Mouse (Mus musculus) C2C12 (cell line): ENCODE measurements around the gene Tex37. TPM values are rescaled to one million over a fixed set of nuclear protein-coding genes. Genes with fewer than 3 reads are reported as not detected.

ENCODE experiments used
- H3K27me3 ChIP-seq: one replicate; pipeline ENCODE4 v1.6.1; 2011; ENCODE audit not compliant: control insufficient read depth, insufficient read depth, insufficient read length
- H3K36me3 ChIP-seq: one replicate; pipeline ENCODE4 v1.6.1; 2011; ENCODE audit not compliant: control insufficient read depth, insufficient read depth
- H3K4me3 ChIP-seq: one replicate; pipeline ENCODE4 v1.5.1; 2011; ENCODE audit warnings: mild to moderate bottlenecking, control low read depth; ENCODE audit not compliant: poor library complexity, insufficient read depth, severe bottlenecking
- H3K79me2 ChIP-seq: one replicate; pipeline ENCODE4 v1.6.1; 2011; ENCODE audit not compliant: control insufficient read depth, insufficient read depth
- H3K79me3 ChIP-seq: one replicate; pipeline ENCODE4 v1.6.1; 2011; ENCODE audit warnings: low read depth, control low read depth
- H3ac ChIP-seq: one replicate; pipeline ENCODE3; 2011; ENCODE audit warnings: low read depth; ENCODE audit not compliant: control insufficient read depth, insufficient read length
- CEBPB ChIP-seq: IDR thresholded peaks from one replicate; pipeline ENCODE4 v1.6.1; 2011; ENCODE audit warnings: low read depth, mild to moderate bottlenecking, control low read depth, moderate library complexity
- CTCF ChIP-seq: IDR thresholded peaks from one replicate; pipeline ENCODE4 v1.5.1; 2011; ENCODE audit not compliant: control insufficient read depth, insufficient read depth, insufficient read length
- FOSL1 ChIP-seq: IDR thresholded peaks from one replicate; pipeline ENCODE4 v1.8.0; 2011; ENCODE audit warnings: mild to moderate bottlenecking, low read length; ENCODE audit not compliant: poor library complexity, insufficient read depth, severe bottlenecking
- MAX ChIP-seq: IDR thresholded peaks from one replicate; pipeline ENCODE4 v1.6.1; 2011; ENCODE audit warnings: mild to moderate bottlenecking, control low read depth
- MYOD1 ChIP-seq: IDR thresholded peaks from one replicate; pipeline ENCODE4 v1.6.1; 2011; ENCODE audit warnings: low read depth; ENCODE audit not compliant: control insufficient read depth, insufficient read length
- MYOG ChIP-seq: IDR thresholded peaks from one replicate; pipeline ENCODE4 v1.6.1; 2011; ENCODE audit not compliant: control insufficient read depth, insufficient read length; ENCODE audit errors: extremely low read depth
- USF1 ChIP-seq: IDR thresholded peaks from one replicate; pipeline ENCODE4 v1.6.1; 2011; ENCODE audit warnings: low read depth, mild to moderate bottlenecking, control low read depth, moderate library complexity
- polyA plus RNA-seq: library from polyadenylated mRNA; unstranded; fragments of >200 nt; fragmentation: generic; extraction: Trizol; gene quantifications from one replicate; pipeline ENCODE4 v1.2.1, GENCODE M21; 2012; ENCODE audit warnings: missing spikeins

Tex37 gene
- polyA plus RNA-seq, 1 experiment = not detected

DNA sequence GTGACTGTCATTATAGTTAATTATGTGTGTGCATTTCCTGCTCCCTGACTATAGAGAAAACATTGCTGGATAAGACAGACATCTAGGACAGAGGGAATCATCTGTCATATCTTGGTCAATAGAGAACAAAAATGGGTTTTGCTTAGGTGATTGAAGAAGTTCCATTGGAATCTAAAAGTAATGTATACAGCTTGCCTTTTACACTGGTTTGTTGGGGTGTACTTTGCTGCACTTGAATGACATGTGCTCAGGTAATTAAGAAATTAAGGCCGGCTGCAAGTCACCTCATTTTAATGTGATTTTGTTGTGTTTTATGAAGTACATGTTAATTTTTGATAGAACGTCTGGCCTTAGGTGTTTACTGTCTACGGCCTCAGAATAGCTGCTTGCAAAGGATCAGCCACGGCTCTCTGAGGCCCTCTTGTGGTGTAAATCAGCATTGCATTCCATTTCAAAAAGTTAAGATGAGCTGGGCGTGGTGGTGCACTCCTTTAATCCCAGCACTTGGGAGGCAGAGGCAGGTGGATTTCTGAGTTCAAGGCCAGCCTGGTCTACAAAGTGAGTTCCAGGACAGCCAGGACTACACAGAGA lies 37.9 kb downstream of the Tex37 start:
- H3K36me3 ChIP-seq = peaks cover 7% of the 10 kb centered on the region
- no peak overlapping the region for H3ac ChIP-seq
- H3K79me2 ChIP-seq = no peaks in the 10 kb centered on the region
- no peaks in the 10 kb centered on the region for H3K27me3 ChIP-seq
- no peaks in the 10 kb centered on the region for H3K79me3 ChIP-seq
- H3K4me3 ChIP-seq = no peak overlapping the region
- TF ChIP-seq CTCF (peak; percentile 40), CEBPB (no peak)

DNA sequence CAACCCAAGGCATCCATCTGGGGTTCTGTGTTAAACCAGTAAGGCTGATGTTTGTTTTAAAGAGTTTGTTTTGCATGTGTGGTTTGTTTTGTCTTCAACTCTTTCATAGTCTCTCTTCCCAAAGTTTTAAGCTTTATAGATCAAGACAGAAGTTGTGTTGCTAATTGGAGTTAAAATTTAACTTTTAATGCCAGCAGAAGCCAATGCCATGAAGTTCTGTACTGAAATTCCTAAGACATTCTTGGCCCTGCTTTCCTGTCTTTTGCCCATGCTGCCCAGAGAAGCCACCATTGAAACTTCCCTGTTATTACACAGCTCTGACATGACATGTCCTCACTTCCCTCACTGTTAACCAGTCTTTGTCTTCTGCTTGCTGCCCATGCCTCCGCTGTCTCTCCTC lies 43.7 kb downstream of the Tex37 start:
- H3K79me2 ChIP-seq = no peaks in the 10 kb centered on the region
- H3K79me3 ChIP-seq = peaks cover 2% of the 10 kb centered on the region
- no peak for TF ChIP-seq CTCF
- no peak for TF ChIP-seq USF1
- TF ChIP-seq MAX = no peak
- no peak for TF ChIP-seq MYOG
- TF ChIP-seq FOSL1 = no peak
- no peak for TF ChIP-seq MYOD1
- no peak for TF ChIP-seq CEBPB
- peaks cover 5% of the 10 kb centered on the region for H3K36me3 ChIP-seq
- H3K27me3 ChIP-seq = no peaks in the 10 kb centered on the region
- H3ac ChIP-seq = no peak overlapping the region
- no peak overlapping the region for H3K4me3 ChIP-seq

DNA sequence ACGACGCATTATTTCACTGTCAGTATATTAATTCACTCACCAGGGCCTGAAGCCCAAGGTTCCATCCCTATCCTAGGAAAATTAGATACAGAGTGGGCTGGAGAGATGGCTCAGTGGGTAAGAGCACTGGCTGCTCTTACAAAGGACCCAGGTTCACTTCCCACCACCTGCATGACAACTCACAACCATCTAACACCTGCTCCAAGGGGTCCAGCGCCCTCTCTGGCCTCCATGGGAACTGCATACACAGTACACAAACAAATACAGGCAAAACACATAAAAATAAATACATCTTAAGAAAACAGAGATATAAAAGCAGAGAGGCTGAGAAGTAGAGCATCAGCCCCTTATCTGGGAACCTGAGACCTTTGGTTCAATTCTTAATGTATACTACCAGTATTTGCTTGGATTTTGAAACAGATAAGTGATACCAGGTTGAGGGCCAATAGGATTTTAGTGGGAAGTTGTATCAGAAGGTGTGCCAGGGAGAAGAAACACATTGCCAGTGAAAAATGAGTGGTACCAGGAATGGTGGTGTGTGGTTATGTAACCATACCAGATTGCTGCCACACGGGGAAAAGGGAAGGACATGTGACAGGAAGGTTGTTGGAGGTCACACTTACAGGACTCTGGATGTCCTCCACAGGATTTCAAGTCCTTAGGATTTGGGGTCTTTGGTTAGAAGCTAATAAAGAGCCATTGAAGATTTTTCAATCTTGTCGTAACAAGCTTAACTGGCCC lies 44.5 kb downstream of the Tex37 start:
- peaks cover 2% of the 10 kb centered on the region for H3K79me3 ChIP-seq
- H3K27me3 ChIP-seq = no peaks in the 10 kb centered on the region
- H3K4me3 ChIP-seq = no peak overlapping the region
- no peak overlapping the region for H3ac ChIP-seq
- no peaks in the 10 kb centered on the region for H3K79me2 ChIP-seq
- no peaks in the 10 kb centered on the region for H3K36me3 ChIP-seq
- TF ChIP-seq MYOD1 (no peak), USF1 (no peak), CEBPB (no peak), CTCF (no peak), MYOG (no peak)

DNA sequence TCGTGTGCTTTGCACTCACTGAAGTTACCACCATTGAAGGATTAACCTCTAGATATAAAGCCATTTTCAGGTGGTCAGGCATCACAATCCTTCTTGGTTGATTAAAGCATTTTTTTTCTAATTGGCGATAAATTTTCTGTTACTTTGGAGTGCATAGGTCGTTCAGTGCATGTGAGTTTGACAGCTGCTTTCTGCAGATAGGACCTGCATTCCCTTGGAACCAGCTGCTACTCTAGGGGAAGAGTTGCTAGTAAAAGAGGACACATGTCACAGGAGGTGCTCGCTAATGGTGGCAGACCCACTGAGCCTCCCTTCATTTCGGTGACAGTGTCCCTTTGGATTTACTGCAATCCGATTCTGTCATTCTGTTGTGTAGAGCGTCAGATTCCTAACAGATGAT lies 46.2 kb downstream of the Tex37 start:
- no peak overlapping the region for H3K4me3 ChIP-seq
- H3K79me3 ChIP-seq = peaks cover 2% of the 10 kb centered on the region
- no peaks in the 10 kb centered on the region for H3K27me3 ChIP-seq
- no peaks in the 10 kb centered on the region for H3K36me3 ChIP-seq
- H3K79me2 ChIP-seq = no peaks in the 10 kb centered on the region
- no peak for TF ChIP-seq MYOG
- no peak for TF ChIP-seq CTCF
- no peak for TF ChIP-seq CEBPB
- TF ChIP-seq FOSL1 = no peak
- no peak for TF ChIP-seq MAX
- no peak for TF ChIP-seq MYOD1
- H3ac ChIP-seq = no peak overlapping the region

DNA sequence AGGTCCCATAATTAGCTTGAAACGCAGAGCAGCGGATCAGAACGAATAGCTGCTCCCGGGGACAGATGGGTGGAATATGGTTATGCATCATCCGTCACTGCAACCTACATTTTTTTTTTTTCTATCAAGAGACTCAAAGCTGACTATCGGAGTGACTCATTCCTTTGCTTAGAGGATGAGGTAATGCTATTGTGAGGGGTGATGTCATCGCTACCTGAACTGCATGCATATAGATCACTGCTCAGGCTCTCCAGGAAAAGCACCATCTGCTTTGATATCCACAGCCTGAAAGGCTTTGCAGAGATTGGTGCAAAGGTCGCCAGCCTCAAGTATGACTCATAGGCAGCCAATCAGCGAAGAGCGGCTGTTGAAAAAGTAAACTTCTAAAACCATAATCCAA lies 46.6 kb downstream of the Tex37 start:
- Histone ChIP-seq H3K27me3 (no peaks in the 10 kb centered on the region), H3K4me3 (no peak overlapping the region)

DNA sequence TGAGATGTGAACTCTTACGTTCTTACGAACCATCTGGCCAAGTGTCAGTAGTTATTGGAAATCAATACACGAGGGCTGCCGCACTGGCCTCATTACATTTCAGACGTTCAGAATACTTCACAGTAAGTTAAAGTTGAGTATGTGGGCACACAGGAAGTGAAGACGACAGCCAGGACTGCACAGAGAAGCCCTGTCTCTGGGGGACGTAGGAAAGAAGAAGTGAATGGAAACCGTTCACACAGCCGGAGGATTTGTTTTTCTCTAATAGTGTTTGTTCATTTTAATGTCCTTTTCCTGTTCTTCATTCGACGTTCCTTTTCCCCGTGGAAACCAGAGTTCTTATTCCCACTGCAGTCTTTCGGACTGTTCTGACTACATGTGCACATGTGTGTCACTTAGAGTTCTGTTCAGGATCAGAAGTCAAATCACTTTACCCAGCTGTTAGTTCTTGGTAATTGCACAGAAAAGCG lies 47.2 kb downstream of the Tex37 start:
- TF ChIP-seq MYOG = no peak
- TF ChIP-seq USF1 = no peak
- TF ChIP-seq CTCF = no peak
- no peak for TF ChIP-seq MYOD1
- no peak for TF ChIP-seq CEBPB
- no peak for TF ChIP-seq MAX
- no peak for TF ChIP-seq FOSL1
- Histone ChIP-seq H3K79me3 (peaks cover 2% of the 10 kb centered on the region), H3K4me3 (no peak overlapping the region), H3ac (no peak overlapping the region), H3K36me3 (no peaks in the 10 kb centered on the region), H3K27me3 (no peaks in the 10 kb centered on the region), H3K79me2 (no peaks in the 10 kb centered on the region)

More for the DNA sequence above, 46.6 kb downstream of the Tex37 start:
- Histone ChIP-seq H3K79me3 (peaks cover 2% of the 10 kb centered on the region), H3K36me3 (no peaks in the 10 kb centered on the region), H3K79me2 (no peaks in the 10 kb centered on the region), H3ac (no peak overlapping the region)
- TF ChIP-seq CTCF (no peak), FOSL1 (peak; percentile 27), CEBPB (no peak)
